20 mouse cellular contexts compared by ENCODE assay signal in genomic region chr3:142391531-142391930, GRCm38 (mm10). TPM values are rescaled to one million over a fixed set of nuclear protein-coding genes. Genes with fewer than 3 reads are reported as not detected.
DNase-seq lines count a peak whose midpoint lies in the region; ATAC-seq and TF ChIP-seq lines count a peak whose summit lies in the region.
"Had no signal": no experiment of that assay in that cellular context is flagged by ENCODE, and none has a peak within 500 bp of the region (broad histone marks: within the 10 kb centered on the region; RNA-seq: fewer than 3 reads in every experiment).

No protein-coding gene starts in this region.

- H3K9me3 ChIP-seq in heart, embryonic 15.5 days (replicated peaks) = no peaks in the 10 kb centered on the region
- H3K9me3 ChIP-seq: embryonic facial prominence, embryonic 12.5 days; forebrain, embryonic 12.5 days; hindbrain, embryonic 10.5 days; hindbrain, embryonic 15.5 days had no signal

- H3K9ac ChIP-seq in heart, embryonic 15.5 days = no peak overlapping the region
- H3K9ac ChIP-seq: embryonic facial prominence, embryonic 12.5 days; forebrain, embryonic 12.5 days; hindbrain, embryonic 15.5 days had no signal

- no peak overlapping the region for H3K4me2 ChIP-seq in heart, embryonic 15.5 days
- H3K4me2 ChIP-seq: embryonic facial prominence, embryonic 12.5 days; forebrain, embryonic 12.5 days; hindbrain, embryonic 15.5 days had no signal

- intact Hi-C loops in gastrocnemius, adult 2 months (cut with DNase I) = no loop called here

- H3K4me1 ChIP-seq in heart, embryonic 15.5 days (replicated peaks) = peaks cover 15% of the 10 kb centered on the region
- H3K4me1 ChIP-seq: embryonic facial prominence, embryonic 12.5 days had no signal

- no peak for TF ChIP-seq CTCF in gastrocnemius, adult 2 months (IDR thresholded peaks at IDR 0.05)

- DNase-seq in gastrocnemius, adult 2 months = no peak
- DNase-seq in gastrocnemius, adult 18-20 months (ENCODE audit: low spot score) = no peak
- no peak for DNase-seq in heart, adult 8-10 months (ENCODE audit: low spot score)
- DNase-seq in adrenal gland, adult 2 months = peak; percentile 69
- DNase-seq in adrenal gland, postnatal 14 days = peak; percentile 67
- DNase-seq in lung, postnatal 4 days = no peak
- DNase-seq in thymus, postnatal 36 days = no peak
- DNase-seq: cerebellum, adult 11-12 months; cerebellum, adult 9-10 months; cerebellum, postnatal 25 days; gastrocnemius, postnatal 25 days; heart, postnatal 10 days; kidney, adult 8-10 months had no signal

- H3K27me3 ChIP-seq in heart, embryonic 15.5 days = no peaks in the 10 kb centered on the region

- peak overlapping the region; percentile 56 for H3K4me3 ChIP-seq in gastrocnemius, adult 2 months
- no peak overlapping the region for H3K4me3 ChIP-seq in heart, embryonic 15.5 days
- H3K4me3 ChIP-seq: embryonic facial prominence, embryonic 12.5 days; forebrain, embryonic 12.5 days; hindbrain, embryonic 10.5 days; hindbrain, embryonic 15.5 days had no signal

- H3K36me3 ChIP-seq in heart, embryonic 15.5 days = peaks cover 4% of the 10 kb centered on the region; the same call in 1 of the 2 replicates
- H3K36me3 ChIP-seq: embryonic facial prominence, embryonic 12.5 days; forebrain, embryonic 12.5 days; hindbrain, embryonic 10.5 days; hindbrain, embryonic 15.5 days had no signal

- peak overlapping the region; percentile 77 for H3K27ac ChIP-seq in gastrocnemius, adult 2 months
- peak overlapping the region; percentile 79 for H3K27ac ChIP-seq in heart, embryonic 15.5 days
- H3K27ac ChIP-seq: embryonic facial prominence, embryonic 12.5 days; forebrain, embryonic 12.5 days; hindbrain, embryonic 10.5 days; hindbrain, embryonic 15.5 days had no signal

- WGBS in heart, embryonic 15.5 days = 57% methylated on average over 5 of the region's 5 CpGs

- no peak for ATAC-seq in heart, embryonic 15.5 days (replicated peaks; ENCODE audit: insufficient number of reproducible peaks, insufficient read depth, low FRiP score, low read depth)
- ATAC-seq: forebrain, embryonic 16.5 days; intestine, embryonic 16.5 days had no signal

RNA-seq across cellular contexts. Expression of gene Pdlim5, which starts 4.0 kb away (rescaled TPM):
- total RNA-seq in gastrocnemius, adult 2 months (2021) = 100 to 1,000 TPM; 585 to 709 TPM
- total RNA-seq in gastrocnemius, adult 18-20 months (2021) = 100 to 1,000 TPM; 496 to 567 TPM
- polyA plus RNA-seq in heart, embryonic 15.5 days (2015; fragmentation: Nextera tagmentation; extraction: Ambion mirVana) = 180 and 220 TPM in 2 replicates
- total RNA-seq in heart, adult 8-10 months (2022) = 100 to 1,000 TPM; 698 to 745 (median 734) TPM
- total RNA-seq in adrenal gland, adult 2 months (2021) = 100 to 1,000 TPM in 1 of 2 experiments, 10 to 100 TPM in 1; 36.0 to 107 TPM
- 38.6 and 67.5 TPM in 2 replicates for polyA plus RNA-seq in adrenal gland, adult 2 months (2012; rRNA removed)
- total RNA-seq in adrenal gland, postnatal 14 days (2021) = 58.7 and 62.7 TPM in 2 replicates

Comparison
In these comparisons a context has a peak if more than half of its experiments do, and no peak if none do; other contexts are left out.
1. DNase-seq: peak in adrenal gland, adult 2 months (single experiment) and adrenal gland, postnatal 14 days (single experiment); none in gastrocnemius, adult 2 months (single experiment), gastrocnemius, adult 18-20 months (single experiment), heart, adult 8-10 months (single experiment), lung, postnatal 4 days (0 of 2) and thymus, postnatal 36 days (0 of 2).